Mouse (Mus musculus) midbrain, embryonic 16.5 days (tissue): ENCODE measurements at regions not wholly inside any gene's neighbourhood (a gene's known extent, or its start where the extent isn't known, plus 50 kb on each side); places are given as distances from the start of the nearest gene placed in this dataset.

ENCODE experiments used
- ATAC-seq: fragments of 200-750 bp; cut with Nextera tagmentation; 2 replicates; pipeline ENCODE4 v1.8.0; 2017; ENCODE audit warnings: moderate TSS enrichment
- H3K27ac ChIP-seq: fragments of 300-500 bp; sonication (generic); 2 replicates; pipeline ENCODE4 v1.5.1; 2014; ENCODE audit warnings: mild to moderate bottlenecking, low read length, mixed read lengths
- H3K27me3 ChIP-seq: fragments of 300-500 bp; sonication (generic); 2 replicates; pipeline ENCODE4 v1.6.1; 2014; ENCODE audit warnings: low read depth, low read length, mixed read lengths; ENCODE audit not compliant: control insufficient read depth, insufficient read depth
- H3K36me3 ChIP-seq: fragments of 300-500 bp; sonication (generic); 2 replicates; pipeline ENCODE4 v1.6.1; 2014; ENCODE audit warnings: mild to moderate bottlenecking, low read length, moderate library complexity, mixed read lengths; ENCODE audit not compliant: control insufficient read depth, insufficient read depth
- H3K4me1 ChIP-seq: fragments of 300-500 bp; sonication (generic); 2 replicates; pipeline ENCODE4 v1.6.1; 2014; ENCODE audit warnings: mild to moderate bottlenecking, low read length, mixed read lengths; ENCODE audit not compliant: control insufficient read depth, insufficient read depth
- H3K4me2 ChIP-seq: fragments of 300-500 bp; sonication (generic); 2 replicates; pipeline ENCODE4 v1.6.1; 2014; ENCODE audit warnings: mild to moderate bottlenecking, low read length, mixed read lengths
- H3K4me3 ChIP-seq: fragments of 300-500 bp; sonication (generic); 2 replicates; pipeline ENCODE4 v1.5.1; 2014; ENCODE audit warnings: low read depth, mild to moderate bottlenecking, low read length, moderate library complexity, mixed read lengths
- H3K9ac ChIP-seq: fragments of 300-500 bp; sonication (generic); 2 replicates; pipeline ENCODE4 v1.6.1; 2014; ENCODE audit warnings: low read depth, low read length, mixed read lengths
- H3K9me3 ChIP-seq: fragments of 300-500 bp; sonication (generic); replicated peaks from 2 replicates; pipeline ENCODE4 v1.6.1; 2014; ENCODE audit warnings: mild to moderate bottlenecking, low read length, mixed read lengths; ENCODE audit not compliant: control insufficient read depth, poor library complexity, severe bottlenecking
- WGBS: fragments of 180-500 bp; shearing (Covaris S2); extraction: QIAGEN DNeasy Blood & Tissue Kit; methylation state at CpG from one replicate; pipeline ENCODE4 v1.1.7; 2014; 5-methylcytosine and 5-hydroxymethylcytosine counted together

- 80% methylated on average over 3 of the region's 3 CpGs for whole genome bisulfite sequencing
- no peak for ATAC-seq
- Histone ChIP-seq H3K27me3 (no peaks in the 10 kb centered on the region), H3K9ac (no peak overlapping the region), H3K4me2 (no peak overlapping the region), H3K4me3 (no peak overlapping the region), H3K9me3 (no peaks in the 10 kb centered on the region), H3K4me1 (no peaks in the 10 kb centered on the region), H3K27ac (no peak overlapping the region), H3K36me3 (no peaks in the 10 kb centered on the region)
Measured at GRCm38 (mm10) chr6:136229791-136230190, 56.5 kb upstream of the Grin2b start.

GRCm38 (mm10) chr6:136235473-136235872 lies 62.2 kb upstream of the Grin2b start:
- Histone ChIP-seq H3K9me3 (no peaks in the 10 kb centered on the region), H3K9ac (no peak overlapping the region), H3K27me3 (no peaks in the 10 kb centered on the region), H3K36me3 (no peaks in the 10 kb centered on the region), H3K4me3 (no peak overlapping the region), H3K4me1 (0 out of 2 replicates have a peak, but pooled peaks cover 5% of the 10 kb centered on the region), H3K27ac (no peak overlapping the region), H3K4me2 (no peak overlapping the region)
- ATAC-seq: no peak
- WGBS: 92% methylated on average over 11 of the region's 11 CpGs

- Histone ChIP-seq H3K27me3 (no peaks in the 10 kb centered on the region), H3K4me1 (peaks cover 15% of the 10 kb centered on the region), H3K4me2 (no peak overlapping the region), H3K27ac (no peak overlapping the region), H3K4me3 (no peak overlapping the region), H3K9me3 (no peaks in the 10 kb centered on the region), H3K9ac (no peak overlapping the region), H3K36me3 (no peaks in the 10 kb centered on the region)
- no peak for ATAC-seq
- 29% methylated on average over 5 of the region's 5 CpGs for WGBS
Measured at GRCm38 (mm10) chr6:136238989-136239388, 65.7 kb upstream of the Grin2b start.

- no peak overlapping the region for H3K27ac ChIP-seq
- no peak overlapping the region for H3K9ac ChIP-seq
- peaks cover 15% of the 10 kb centered on the region for H3K4me1 ChIP-seq
- H3K36me3 ChIP-seq: no peaks in the 10 kb centered on the region
- WGBS: 54% methylated on average over 5 of the region's 5 CpGs
- no peaks in the 10 kb centered on the region for H3K9me3 ChIP-seq
- H3K4me3 ChIP-seq: no peak overlapping the region
- H3K27me3 ChIP-seq: no peaks in the 10 kb centered on the region
- no peak overlapping the region for H3K4me2 ChIP-seq
- ATAC-seq: no peak
Measured at GRCm38 (mm10) chr6:136239416-136239815, 66.1 kb upstream of the Grin2b start.

GRCm38 (mm10) chr6:136241574-136242311 lies 68.4 kb upstream of the Grin2b start:
- Histone ChIP-seq H3K4me1 (peaks cover 15% of the 10 kb centered on the region), H3K27me3 (no peaks in the 10 kb centered on the region), H3K9me3 (no peaks in the 10 kb centered on the region), H3K4me2 (peak overlapping the region; percentile 15; the same call in 1 of the 2 replicates), H3K9ac (no peak overlapping the region), H3K4me3 (no peak overlapping the region), H3K27ac (peak overlapping the region; percentile 71), H3K36me3 (no peaks in the 10 kb centered on the region)
- ATAC-seq: no peak
- 27% methylated on average over 10 of the region's 10 CpGs for WGBS

GRCm38 (mm10) chr6:136244895-136245294 lies 71.6 kb upstream of the Grin2b start:
- Histone ChIP-seq H3K27me3 (no peaks in the 10 kb centered on the region), H3K4me1 (peaks cover 12% of the 10 kb centered on the region), H3K9ac (no peak overlapping the region), H3K36me3 (no peaks in the 10 kb centered on the region), H3K9me3 (no peaks in the 10 kb centered on the region), H3K4me2 (no peak overlapping the region), H3K27ac (no peak overlapping the region), H3K4me3 (no peak overlapping the region)
- ATAC-seq: no peak
- WGBS: 88% methylated on average over 7 of the region's 7 CpGs

GRCm38 (mm10) chr6:136255726-136256512 lies 71.4 kb upstream of the Gm8994 start:
- no peak for ATAC-seq
- Histone ChIP-seq H3K4me3 (no peak overlapping the region), H3K9ac (no peak overlapping the region), H3K4me1 (no peaks in the 10 kb centered on the region), H3K36me3 (no peaks in the 10 kb centered on the region), H3K27me3 (no peaks in the 10 kb centered on the region), H3K4me2 (no peak overlapping the region), H3K9me3 (no peaks in the 10 kb centered on the region), H3K27ac (0 out of 2 replicates have a peak overlapping the region, but pooled peaks have one; percentile 24)
- WGBS: 52% methylated on average over 10 of the region's 10 CpGs

GRCm38 (mm10) chr6:136275742-136276141 lies 51.6 kb upstream of the Gm8994 start:
- H3K27ac ChIP-seq: no peak overlapping the region
- no peaks in the 10 kb centered on the region for H3K9me3 ChIP-seq
- WGBS: 90% methylated on average over 6 of the region's 6 CpGs

GRCm38 (mm10) chr6:136276771-136277170 lies 50.6 kb upstream of the Gm8994 start:
- no peaks in the 10 kb centered on the region for H3K9me3 ChIP-seq
- H3K36me3 ChIP-seq: no peaks in the 10 kb centered on the region
- H3K4me1 ChIP-seq: no peaks in the 10 kb centered on the region
- no peak overlapping the region for H3K27ac ChIP-seq
- no peak overlapping the region for H3K4me2 ChIP-seq
- 85% methylated on average over 2 of the region's 2 CpGs for WGBS
- no peaks in the 10 kb centered on the region for H3K27me3 ChIP-seq
- H3K9ac ChIP-seq: no peak overlapping the region
- no peak overlapping the region for H3K4me3 ChIP-seq
- no peak for ATAC-seq

More at GRCm38 (mm10) chr6:136275742-136276141, 51.6 kb upstream of the Gm8994 start:
- Histone ChIP-seq H3K9ac (no peak overlapping the region), H3K4me1 (no peaks in the 10 kb centered on the region), H3K36me3 (no peaks in the 10 kb centered on the region), H3K4me2 (no peak overlapping the region), H3K4me3 (no peak overlapping the region), H3K27me3 (no peaks in the 10 kb centered on the region)
- no peak for ATAC-seq
